Mouse (Mus musculus) lung, postnatal 4 days (tissue): ENCODE measurements at regions not wholly inside any gene's neighbourhood (a gene's known extent, or its start where the extent isn't known, plus 50 kb on each side); places are given as distances from the start of the nearest gene placed in this dataset.

ENCODE experiments used
- DNase-seq, 2 experiments: peaks; one replicate each; pipeline ENCODE4 v3.0.0; 2021

- DNase-seq, result no peak
Observed at GRCm38 (mm10) chr9:103813791-103814190, 52.2 kb upstream of the Tmem108 start.

- DNase-seq, result no peak
Observed at GRCm38 (mm10) chr9:103818998-103819397, 57.4 kb upstream of the Tmem108 start.

- DNase-seq, result no peak
Observed at GRCm38 (mm10) chr9:103821632-103822031, 60.0 kb upstream of the Tmem108 start.

- DNase-seq, result no peak
Observed at GRCm38 (mm10) chr9:103823491-103823890, 61.9 kb upstream of the Tmem108 start.

GRCm38 (mm10) chr9:103841199-103841598, 79.6 kb upstream of the Tmem108 start:
- no peak for DNase-seq

- DNase-seq, result no peak
Observed at GRCm38 (mm10) chr9:103843836-103844235, 82.2 kb upstream of the Tmem108 start.

- DNase-seq, result no peak
Observed at GRCm38 (mm10) chr9:103845916-103846457, 84.3 kb upstream of the Tmem108 start.

- DNase-seq, result no peak
Observed at GRCm38 (mm10) chr9:103847931-103848330, 86.3 kb upstream of the Tmem108 start.

- no peak for DNase-seq
Observed at GRCm38 (mm10) chr9:103849079-103849478, 87.4 kb upstream of the Tmem108 start.

- no peak for DNase-seq
Observed at GRCm38 (mm10) chr9:103852691-103853090, 91.1 kb upstream of the Tmem108 start.

- peak; percentile 8 to 33 for DNase-seq
Observed at GRCm38 (mm10) chr9:103860658-103861377, 99.2 kb upstream of the Tmem108 start.

GRCm38 (mm10) chr9:103862493-103862892, 100.9 kb upstream of the Tmem108 start:
- no peak for DNase-seq

GRCm38 (mm10) chr9:103867433-103868209, 106.0 kb upstream of the Tmem108 start:
- DNase-seq, result no peak

GRCm38 (mm10) chr9:103869276-103869675, 107.6 kb upstream of the Tmem108 start:
- DNase-seq, result no peak

GRCm38 (mm10) chr9:103872119-103872518, 110.5 kb upstream of the Tmem108 start:
- DNase-seq, result no peak

- no peak for DNase-seq
Observed at GRCm38 (mm10) chr9:103873876-103874275, 112.2 kb upstream of the Tmem108 start.

- DNase-seq, result no peak
Observed at GRCm38 (mm10) chr9:103877851-103878250, 116.2 kb upstream of the Tmem108 start.

GRCm38 (mm10) chr9:103892827-103893226, 109.5 kb upstream of the Nphp3 start:
- DNase-seq, result no peak

GRCm38 (mm10) chr9:103894376-103894775, 108.0 kb upstream of the Nphp3 start:
- no peak for DNase-seq

GRCm38 (mm10) chr9:103899311-103899710, 103.0 kb upstream of the Nphp3 start:
- no peak for DNase-seq

- no peak for DNase-seq
Observed at GRCm38 (mm10) chr9:103911347-103911746, 91.0 kb upstream of the Nphp3 start.

- no peak for DNase-seq
Observed at GRCm38 (mm10) chr9:103915126-103915525, 87.2 kb upstream of the Nphp3 start.

- DNase-seq, result no peak
Observed at GRCm38 (mm10) chr9:103917771-103918170, 84.6 kb upstream of the Nphp3 start.

- no peak for DNase-seq
Observed at GRCm38 (mm10) chr9:103922356-103922755, 80.0 kb upstream of the Nphp3 start.
